Mouse (Mus musculus) retina, postnatal 1 day (tissue): ENCODE measurements at regions not wholly inside any gene's neighbourhood (a gene's known extent, or its start where the extent isn't known, plus 50 kb on each side); places are given as distances from the start of the nearest gene placed in this dataset.

Source experiments
- DNase-seq: peaks from one replicate; pipeline ENCODE4 v3.0.0-alpha.2; 2012

DNA sequence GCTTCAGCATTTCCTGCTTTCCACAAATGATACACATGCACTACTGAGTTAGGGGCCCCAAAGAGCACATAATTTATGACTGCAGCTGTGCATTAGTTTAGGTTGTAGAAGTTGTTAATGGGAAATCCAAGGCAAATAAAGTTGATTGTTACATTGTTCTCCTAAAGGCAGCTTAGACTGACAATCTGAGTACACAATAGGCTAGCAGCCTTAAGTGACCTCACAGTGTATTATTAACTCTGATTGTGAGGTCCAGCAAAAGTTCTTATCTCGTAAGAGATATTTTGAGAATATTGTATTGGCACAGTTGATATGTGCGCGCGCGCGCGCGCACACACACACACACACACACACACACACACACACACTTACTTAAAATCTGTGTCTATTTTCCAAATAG is 70.5 kb upstream of the Yae1d1 start:
- DNase-seq, result no peak

DNA sequence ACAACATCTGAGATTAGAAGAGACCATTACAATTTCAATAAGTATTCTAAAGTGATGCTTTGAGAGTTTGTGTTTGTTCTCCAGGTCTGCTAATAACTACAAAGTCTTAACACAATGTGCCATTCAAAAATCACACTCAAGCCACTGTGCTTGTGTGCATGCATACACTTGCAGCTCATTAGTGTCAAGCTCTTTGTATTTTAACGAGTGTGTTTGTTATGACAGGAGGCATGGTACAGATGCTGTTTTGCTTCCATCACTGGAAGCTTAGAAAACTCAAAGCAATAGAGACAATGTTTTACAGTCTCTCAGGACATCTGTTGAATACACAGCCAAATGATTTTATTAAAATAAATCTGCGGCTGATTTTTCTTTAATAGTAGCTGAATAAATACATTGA is 67.1 kb upstream of the Yae1d1 start:
- peak; percentile 44 for DNase-seq

DNA sequence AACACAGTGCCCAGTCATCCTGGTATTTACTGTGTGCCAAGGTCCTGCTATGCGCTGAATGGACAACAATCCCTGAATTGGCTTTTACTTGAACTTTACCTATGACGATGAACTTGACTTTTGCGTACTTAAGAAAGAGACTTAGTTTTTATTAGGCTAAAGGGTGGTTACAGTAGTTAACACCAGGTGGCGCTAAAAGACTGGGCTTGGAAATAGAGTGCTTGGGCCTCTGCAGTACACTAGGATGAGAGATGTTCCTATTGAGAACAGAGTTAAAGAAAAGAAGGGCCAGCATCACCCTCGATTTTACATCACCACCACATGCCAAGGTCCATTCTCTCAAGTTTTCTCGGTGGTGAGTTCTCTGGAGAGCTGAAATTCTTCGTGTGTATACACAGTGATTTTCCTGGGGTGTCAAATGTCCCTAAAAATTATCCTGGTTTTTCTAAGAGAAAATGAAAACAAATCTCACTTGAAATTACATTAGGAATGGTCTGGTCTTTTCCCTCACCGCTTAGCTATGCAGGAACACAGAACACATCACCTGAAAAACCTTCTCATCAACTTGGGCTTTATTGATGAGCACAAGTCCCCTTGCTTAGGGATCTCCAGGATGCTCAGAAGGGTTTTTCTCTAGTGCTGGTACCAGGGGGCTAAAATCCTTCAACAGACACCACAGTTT is 64.2 kb upstream of the Yae1d1 start:
- peak; percentile 78 for DNase-seq

DNA sequence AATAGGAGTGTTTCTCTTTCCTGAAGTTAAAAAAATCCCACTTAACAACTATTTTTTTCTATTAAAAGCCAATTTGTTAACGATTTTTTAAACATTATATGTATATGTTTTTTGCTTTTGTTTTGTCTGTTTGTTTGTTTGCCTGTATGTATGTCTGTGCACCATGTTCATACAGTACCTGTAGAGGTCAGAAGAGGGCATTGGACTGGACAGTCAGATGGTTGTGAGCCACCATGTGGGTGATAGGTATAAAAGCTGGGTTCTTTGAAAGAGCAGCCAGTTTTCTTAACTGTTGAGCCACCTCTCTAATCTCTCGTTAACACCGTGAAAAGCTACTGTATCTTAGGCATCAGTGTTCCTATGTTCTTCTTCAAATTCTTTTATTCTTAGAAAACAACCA is 63.7 kb upstream of the Yae1d1 start:
- DNase-seq, result no peak

DNA sequence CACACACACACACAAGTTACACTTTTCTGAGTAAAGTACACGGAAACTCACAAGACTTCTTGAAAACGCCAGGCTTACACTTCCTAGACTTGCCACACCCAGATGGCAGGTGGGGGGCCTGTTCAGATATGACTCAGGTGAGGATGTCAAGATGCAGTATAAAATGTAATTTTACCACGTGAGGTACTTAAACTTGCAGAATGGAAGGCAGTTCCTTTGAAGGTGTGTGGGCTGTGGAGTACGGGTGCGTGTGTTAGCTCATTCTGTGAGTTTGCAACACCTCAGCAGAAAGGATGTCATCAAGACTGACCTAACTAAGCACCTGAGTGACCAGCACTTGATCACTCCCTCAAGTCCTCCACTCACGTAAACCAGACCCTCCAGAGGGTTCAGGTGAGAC is 50.0 kb upstream of the Yae1d1 start:
- DNase-seq, result no peak
